Mouse (Mus musculus) midbrain, embryonic 12.5 days (tissue): ENCODE measurements at regions not wholly inside any gene's neighbourhood (a gene's known extent, or its start where the extent isn't known, plus 50 kb on each side); places are given as distances from the start of the nearest gene placed in this dataset.
A peak's percentile ranks its signal among the peaks of the same experiment; 100 is the strongest.

Source experiments
- ATAC-seq: fragments of 200-750 bp; cut with Nextera tagmentation; 2 replicates; pipeline ENCODE4 v1.8.0; 2017; ENCODE audit warnings: low read depth, moderate TSS enrichment, moderate library complexity; ENCODE audit not compliant: low FRiP score
- H3K27ac ChIP-seq: fragments of 300-500 bp; sonication (generic); replicated peaks from 2 replicates; pipeline ENCODE4 v1.5.1; 2016; ENCODE audit warnings: mild to moderate bottlenecking
- H3K27me3 ChIP-seq: fragments of 300-500 bp; sonication (generic); 2 replicates; pipeline ENCODE4 v1.6.1; 2016; ENCODE audit warnings: mild to moderate bottlenecking
- H3K36me3 ChIP-seq: fragments of 300-500 bp; sonication (generic); 2 replicates; pipeline ENCODE4 v1.6.1; 2016
- H3K4me1 ChIP-seq: fragments of 300-500 bp; sonication (generic); 2 replicates; pipeline ENCODE4 v1.6.1; 2016
- H3K4me2 ChIP-seq: fragments of 300-500 bp; sonication (generic); replicated peaks from 2 replicates; pipeline ENCODE4 v1.6.1; 2016; ENCODE audit warnings: mild to moderate bottlenecking, moderate library complexity
- H3K4me3 ChIP-seq: fragments of 300-500 bp; sonication (generic); 2 replicates; pipeline ENCODE4 v1.5.1; 2016; ENCODE audit warnings: mild to moderate bottlenecking
- H3K9ac ChIP-seq: fragments of 300-500 bp; sonication (generic); replicated peaks from 2 replicates; pipeline ENCODE4 v1.6.1; 2016; ENCODE audit warnings: mild to moderate bottlenecking, moderate library complexity
- H3K9me3 ChIP-seq: fragments of 300-500 bp; sonication (generic); 2 replicates; pipeline ENCODE4 v1.6.1; 2016; ENCODE audit warnings: mild to moderate bottlenecking
- WGBS: fragments of 180-500 bp; shearing (Covaris S2); methylation state at CpG from one replicate; pipeline ENCODE4 v1.1.7; 2016; 5-methylcytosine and 5-hydroxymethylcytosine counted together

DNA sequence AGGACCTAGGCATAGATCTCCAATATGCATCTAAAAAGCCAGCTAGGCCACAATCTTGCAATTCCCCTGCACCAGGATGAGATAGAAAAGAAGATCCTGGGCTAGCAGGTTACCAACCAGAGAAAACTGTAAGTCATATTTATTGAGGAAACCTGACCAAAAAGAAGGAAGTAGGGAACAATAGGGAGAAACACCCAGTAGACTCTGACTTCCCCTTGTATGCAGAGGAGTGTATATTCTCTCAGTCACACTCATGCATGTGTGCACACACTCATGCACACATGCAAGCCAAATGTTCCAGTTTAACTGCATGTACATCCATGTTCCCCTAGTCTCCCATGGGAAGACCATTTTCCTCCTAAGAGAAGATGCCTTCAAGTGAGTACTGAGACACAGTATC, 184.9 kb upstream of the Negr1 start:
- Histone ChIP-seq H3K9me3 (no peaks in the 10 kb centered on the region), H3K27ac (no peak overlapping the region), H3K4me3 (no peak overlapping the region), H3K9ac (no peak overlapping the region), H3K4me2 (no peak overlapping the region), H3K4me1 (no peaks in the 10 kb centered on the region), H3K27me3 (no peaks in the 10 kb centered on the region), H3K36me3 (no peaks in the 10 kb centered on the region)
- no peak for ATAC-seq

DNA sequence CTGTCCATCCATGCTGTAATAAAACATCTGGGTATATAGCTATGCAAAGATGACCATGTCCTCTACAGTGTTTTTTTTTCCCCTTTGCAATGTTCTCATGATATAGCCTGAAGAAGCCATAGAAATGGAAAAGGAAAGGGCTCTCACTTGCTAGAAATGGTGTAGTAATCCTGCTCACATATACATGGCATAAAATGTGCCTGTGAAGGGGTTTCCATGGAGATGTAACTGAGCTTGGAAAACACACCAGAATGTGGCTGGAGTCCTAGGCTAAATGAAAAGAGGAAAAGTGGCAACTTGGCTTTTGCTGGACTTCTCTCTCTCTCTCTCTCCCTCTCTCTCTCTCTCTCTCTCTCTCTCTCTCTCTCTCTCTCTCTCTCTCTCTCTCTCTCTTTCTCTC, 178.7 kb upstream of the Negr1 start:
- Histone ChIP-seq H3K27me3 (no peaks in the 10 kb centered on the region), H3K9ac (no peak overlapping the region), H3K9me3 (no peaks in the 10 kb centered on the region), H3K4me2 (no peak overlapping the region), H3K4me3 (no peak overlapping the region), H3K4me1 (no peaks in the 10 kb centered on the region), H3K36me3 (no peaks in the 10 kb centered on the region), H3K27ac (no peak overlapping the region)
- no peak for ATAC-seq

- no peak for ATAC-seq
- WGBS: 85% methylated on average over 3 of the region's 3 CpGs
Measured at GRCm38 (mm10) chr3:156406136-156406535, 155.5 kb upstream of the Negr1 start.

DNA sequence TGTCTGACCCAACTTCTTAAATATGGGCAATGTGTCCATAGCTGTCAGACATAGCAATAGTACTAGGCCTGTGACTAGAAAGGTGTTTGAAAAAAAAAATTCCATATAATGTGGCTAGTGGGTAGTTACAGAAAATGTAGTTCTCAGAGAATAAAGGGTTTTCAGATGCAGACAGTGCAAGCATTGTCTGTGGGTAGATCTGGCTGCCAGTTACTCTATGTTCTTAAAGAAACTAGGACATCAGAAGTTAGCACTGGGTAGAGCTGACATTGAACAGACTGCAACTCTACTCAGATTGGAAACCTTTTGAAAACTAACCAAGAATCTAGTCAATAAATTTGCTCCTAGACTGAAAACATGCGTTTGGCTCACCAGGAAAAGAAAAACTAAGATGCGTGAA, 154.5 kb upstream of the Negr1 start:
- no peaks in the 10 kb centered on the region for H3K27me3 ChIP-seq
- no peak overlapping the region for H3K9ac ChIP-seq
- ATAC-seq: no peak
- H3K36me3 ChIP-seq: no peaks in the 10 kb centered on the region
- 84% methylated on average over 2 of the region's 2 CpGs for WGBS
- no peak overlapping the region for H3K27ac ChIP-seq
- no peak overlapping the region for H3K4me3 ChIP-seq
- no peaks in the 10 kb centered on the region for H3K9me3 ChIP-seq
- H3K4me1 ChIP-seq: no peaks in the 10 kb centered on the region
- no peak overlapping the region for H3K4me2 ChIP-seq

More at GRCm38 (mm10) chr3:156406136-156406535, 155.5 kb upstream of the Negr1 start:
- no peaks in the 10 kb centered on the region for H3K36me3 ChIP-seq
- H3K27me3 ChIP-seq: no peaks in the 10 kb centered on the region
- no peaks in the 10 kb centered on the region for H3K4me1 ChIP-seq
- no peaks in the 10 kb centered on the region for H3K9me3 ChIP-seq
- no peak overlapping the region for H3K4me3 ChIP-seq
- H3K4me2 ChIP-seq: no peak overlapping the region
- no peak overlapping the region for H3K9ac ChIP-seq
- H3K27ac ChIP-seq: no peak overlapping the region

DNA sequence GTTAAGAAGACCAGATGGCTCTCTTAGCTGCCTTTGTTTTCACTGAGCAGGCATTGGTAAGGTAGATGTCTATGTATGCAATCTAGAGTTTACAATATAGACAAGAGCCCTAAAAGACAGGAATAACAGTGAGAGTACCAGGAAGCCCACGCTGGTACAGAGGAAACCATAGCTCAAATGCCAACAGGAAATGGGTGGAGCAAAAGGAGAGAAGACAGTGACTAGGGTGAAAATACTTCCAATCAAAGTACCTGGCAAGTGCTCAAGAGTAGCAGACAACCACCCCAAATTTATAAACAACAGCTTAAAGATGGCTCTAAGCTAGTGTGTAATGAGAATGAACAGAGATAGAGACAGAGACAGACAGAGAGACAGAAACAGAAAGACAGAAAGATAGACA, 151.5 kb upstream of the Negr1 start:
- Histone ChIP-seq H3K9ac (no peak overlapping the region), H3K27me3 (no peaks in the 10 kb centered on the region), H3K36me3 (no peaks in the 10 kb centered on the region), H3K4me1 (no peaks in the 10 kb centered on the region), H3K4me2 (no peak overlapping the region), H3K9me3 (no peaks in the 10 kb centered on the region), H3K27ac (no peak overlapping the region), H3K4me3 (no peak overlapping the region)
- 79% methylated on average over 1 of the region's 1 CpGs for WGBS
- ATAC-seq: no peak

DNA sequence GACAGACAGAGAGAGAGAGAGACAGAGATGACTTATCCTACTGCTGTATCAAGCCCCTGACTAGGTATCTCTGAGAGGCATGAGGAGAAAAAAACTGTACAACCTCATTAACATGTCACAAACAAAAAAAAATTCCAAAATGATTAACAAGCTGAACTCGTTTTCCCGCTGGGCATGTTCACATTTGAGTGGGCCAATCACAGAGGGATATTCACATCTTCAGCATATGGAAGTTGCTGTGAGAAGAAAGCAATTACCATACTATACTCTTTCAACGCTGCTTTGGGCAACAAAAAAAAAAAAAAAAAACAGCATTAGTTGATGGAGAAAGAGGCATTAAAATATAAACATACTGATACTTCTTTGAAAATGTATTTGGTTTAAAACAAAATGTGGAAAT, 148.8 kb upstream of the Negr1 start:
- Histone ChIP-seq H3K9me3 (no peaks in the 10 kb centered on the region), H3K9ac (no peak overlapping the region), H3K4me2 (no peak overlapping the region), H3K4me3 (no peak overlapping the region), H3K27me3 (no peaks in the 10 kb centered on the region), H3K36me3 (no peaks in the 10 kb centered on the region), H3K4me1 (no peaks in the 10 kb centered on the region), H3K27ac (no peak overlapping the region)
- 81% methylated on average over 3 of the region's 3 CpGs for WGBS
- ATAC-seq: no peak

DNA sequence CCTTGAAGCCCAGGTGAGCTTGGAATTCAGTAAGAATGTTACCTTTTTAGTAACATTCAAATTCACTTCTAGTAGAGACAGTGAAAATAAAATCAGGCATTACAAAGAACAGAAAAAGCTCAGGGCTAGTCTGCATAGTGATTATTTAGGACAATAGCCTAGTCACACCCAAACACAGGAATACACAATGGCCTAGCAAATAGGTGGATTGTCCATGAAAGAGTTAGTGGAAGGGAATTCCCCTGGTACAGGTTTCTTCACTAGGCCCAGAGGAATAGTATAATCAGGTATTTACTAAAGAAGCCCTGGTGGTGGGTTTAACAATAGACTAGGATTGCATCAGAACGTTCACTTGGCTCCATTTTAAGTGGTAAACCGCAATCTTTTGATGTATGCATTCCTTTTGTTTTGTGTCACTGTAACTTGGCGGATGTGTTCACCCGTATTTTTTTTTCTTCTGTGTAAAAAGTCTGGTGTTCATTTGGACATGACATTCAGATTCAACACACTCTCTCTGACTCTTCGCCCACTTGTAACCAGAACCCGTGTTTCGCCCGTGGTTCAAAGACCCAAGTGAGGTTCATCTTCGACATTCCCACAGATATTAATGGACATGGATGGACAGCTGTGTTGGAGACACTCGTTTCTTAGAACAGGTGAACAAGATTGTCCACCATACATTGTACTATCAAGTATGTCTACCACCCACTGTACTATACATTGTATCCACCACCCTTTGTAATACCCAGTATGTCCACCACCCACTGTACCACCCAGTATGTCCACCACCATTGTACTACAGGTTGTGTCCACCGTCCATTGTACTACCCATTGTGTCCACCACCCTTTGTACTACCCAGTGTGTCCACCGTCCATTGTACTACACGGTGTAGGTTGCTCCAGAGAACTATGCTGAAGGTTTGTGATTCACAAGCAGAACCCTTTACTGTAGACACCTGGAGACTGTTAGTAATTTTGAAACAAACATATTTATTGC, 146.9 kb upstream of the Negr1 start:
- WGBS: 91% methylated on average over 13 of the region's 13 CpGs
- Histone ChIP-seq H3K27me3 (no peaks in the 10 kb centered on the region), H3K9me3 (no peaks in the 10 kb centered on the region), H3K9ac (no peak overlapping the region), H3K36me3 (no peaks in the 10 kb centered on the region), H3K4me1 (no peaks in the 10 kb centered on the region), H3K4me3 (no peak overlapping the region), H3K4me2 (no peak overlapping the region), H3K27ac (no peak overlapping the region)
- peak; percentile 44; the same call in 1 of the 2 replicates for ATAC-seq

DNA sequence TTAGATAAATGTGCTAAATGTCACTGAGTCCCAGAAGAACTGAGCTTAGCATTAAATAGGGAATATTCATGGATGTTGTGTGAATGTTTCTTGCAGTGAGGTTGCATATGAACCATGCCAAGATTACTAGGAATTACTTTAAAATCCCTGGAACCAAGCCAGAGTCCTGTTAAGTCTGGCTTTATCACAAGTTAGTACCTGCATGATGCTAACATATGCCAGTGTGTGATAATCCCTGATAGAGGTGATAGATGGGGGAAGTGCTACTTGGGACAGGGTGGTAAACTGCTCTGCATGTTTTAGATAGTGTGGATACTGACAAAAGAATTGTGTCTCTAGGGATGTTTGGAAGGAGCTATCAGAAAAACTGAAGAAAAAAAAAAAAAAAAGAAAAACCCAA, 143.5 kb upstream of the Negr1 start:
- H3K4me2 ChIP-seq: no peak overlapping the region
- no peak for ATAC-seq
- H3K9me3 ChIP-seq: no peaks in the 10 kb centered on the region
- H3K4me3 ChIP-seq: no peak overlapping the region
- no peaks in the 10 kb centered on the region for H3K27me3 ChIP-seq
- no peaks in the 10 kb centered on the region for H3K4me1 ChIP-seq
- no peaks in the 10 kb centered on the region for H3K36me3 ChIP-seq
- no peak overlapping the region for H3K27ac ChIP-seq
- H3K9ac ChIP-seq: no peak overlapping the region

DNA sequence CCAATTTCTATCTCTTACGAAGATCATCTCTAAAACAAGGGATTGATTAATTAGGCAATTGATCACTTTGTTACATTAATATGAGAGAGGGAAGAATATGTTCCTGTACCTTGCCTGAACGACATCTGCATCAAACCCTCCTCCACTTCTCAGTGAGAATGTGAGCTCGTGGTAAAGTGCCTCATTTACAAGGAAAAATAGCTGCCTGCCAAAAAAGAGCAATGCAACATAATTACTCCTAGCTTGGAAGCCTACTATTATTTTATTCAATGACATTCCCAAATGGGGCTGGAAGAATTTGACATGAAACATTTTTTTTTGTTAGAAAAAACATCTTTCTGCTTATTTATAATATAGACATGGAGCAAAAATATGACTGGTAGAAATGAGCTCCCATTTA, 138.5 kb upstream of the Negr1 start:
- no peaks in the 10 kb centered on the region for H3K27me3 ChIP-seq
- H3K9ac ChIP-seq: no peak overlapping the region
- H3K4me1 ChIP-seq: no peaks in the 10 kb centered on the region
- no peaks in the 10 kb centered on the region for H3K36me3 ChIP-seq
- H3K4me3 ChIP-seq: no peak overlapping the region
- H3K9me3 ChIP-seq: 0 out of 2 replicates have a peak, but pooled peaks cover 2% of the 10 kb centered on the region
- WGBS: 67% methylated on average over 3 of the region's 3 CpGs
- no peak overlapping the region for H3K27ac ChIP-seq
- no peak overlapping the region for H3K4me2 ChIP-seq
- ATAC-seq: no peak

DNA sequence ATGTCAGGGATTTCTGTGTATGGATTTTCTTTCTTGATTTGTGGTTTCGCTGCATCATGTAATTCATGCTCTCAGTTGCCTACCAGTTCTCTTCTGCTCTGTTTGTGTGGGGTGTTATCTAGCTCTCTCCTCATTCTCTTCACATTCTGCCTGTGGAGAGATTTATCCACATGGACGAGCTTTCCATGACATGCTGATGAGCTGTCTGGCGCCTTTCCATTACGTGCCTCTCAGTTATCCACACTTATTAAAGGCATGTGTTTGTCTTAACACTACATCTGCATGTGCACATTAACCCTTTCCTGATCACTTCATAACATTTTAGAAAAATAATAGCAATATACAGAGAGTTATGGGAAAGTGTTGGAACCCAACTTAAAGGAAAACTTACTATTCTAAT, 106.6 kb upstream of the Negr1 start:
- WGBS: 54% methylated on average over 4 of the region's 4 CpGs
- Histone ChIP-seq H3K4me1 (no peaks in the 10 kb centered on the region), H3K9ac (no peak overlapping the region), H3K27me3 (no peaks in the 10 kb centered on the region), H3K36me3 (no peaks in the 10 kb centered on the region), H3K4me3 (no peak overlapping the region), H3K27ac (no peak overlapping the region), H3K9me3 (no peaks in the 10 kb centered on the region), H3K4me2 (no peak overlapping the region)
- ATAC-seq: no peak

DNA sequence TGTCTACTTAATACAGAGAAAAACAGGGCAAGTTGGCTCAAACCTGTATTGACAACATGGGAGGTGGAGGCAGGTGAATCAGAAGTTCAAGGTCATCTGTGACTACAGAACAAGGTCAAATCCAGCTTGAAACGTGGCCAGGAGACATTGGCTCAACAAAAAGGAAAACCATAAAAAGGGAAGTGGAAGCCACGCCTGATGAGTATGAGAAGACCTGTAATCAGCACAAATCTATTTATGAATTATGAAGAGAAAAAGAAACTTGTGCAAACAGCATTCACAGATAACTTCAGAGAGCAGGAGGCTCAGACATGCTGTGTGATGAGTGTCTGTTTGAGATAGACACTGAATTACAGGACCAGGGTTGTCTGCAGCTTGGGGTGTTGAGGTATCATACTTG, 98.3 kb upstream of the Negr1 start:
- no peak for ATAC-seq
- Histone ChIP-seq H3K4me1 (no peaks in the 10 kb centered on the region), H3K27ac (no peak overlapping the region), H3K4me3 (no peak overlapping the region), H3K9me3 (no peaks in the 10 kb centered on the region), H3K4me2 (no peak overlapping the region), H3K9ac (no peak overlapping the region), H3K36me3 (no peaks in the 10 kb centered on the region), H3K27me3 (no peaks in the 10 kb centered on the region)
- 73% methylated on average over 2 of the region's 2 CpGs for WGBS

GRCm38 (mm10) chr3:156465601-156466000, 96.0 kb upstream of the Negr1 start:
- Histone ChIP-seq H3K9me3 (no peaks in the 10 kb centered on the region), H3K27me3 (no peaks in the 10 kb centered on the region), H3K4me1 (no peaks in the 10 kb centered on the region), H3K36me3 (no peaks in the 10 kb centered on the region), H3K27ac (no peak overlapping the region), H3K4me2 (no peak overlapping the region), H3K4me3 (no peak overlapping the region), H3K9ac (no peak overlapping the region)
- WGBS: 87% methylated on average over 5 of the region's 5 CpGs
- ATAC-seq: no peak

DNA sequence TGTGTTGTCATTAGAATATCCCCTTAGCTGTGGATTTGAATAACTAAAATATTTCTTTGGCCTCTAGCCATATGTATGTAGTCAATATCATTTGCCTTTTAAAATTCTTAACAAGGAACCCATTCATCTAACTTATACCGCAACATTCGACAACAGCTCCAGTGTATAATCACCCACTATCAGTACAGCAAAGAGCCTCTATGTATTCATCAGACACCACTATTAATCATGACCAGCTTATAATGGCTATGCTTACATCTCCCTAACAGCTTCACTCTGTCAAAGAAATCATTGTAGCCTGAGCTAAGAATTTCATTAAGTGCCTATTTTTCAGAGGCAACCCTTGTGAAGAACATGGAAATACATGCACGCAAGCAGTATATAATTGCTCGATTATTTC, 88.9 kb upstream of the Negr1 start:
- Histone ChIP-seq H3K4me2 (no peak overlapping the region), H3K27me3 (no peaks in the 10 kb centered on the region), H3K9ac (no peak overlapping the region), H3K4me1 (no peaks in the 10 kb centered on the region), H3K36me3 (no peaks in the 10 kb centered on the region), H3K9me3 (no peaks in the 10 kb centered on the region), H3K27ac (no peak overlapping the region), H3K4me3 (no peak overlapping the region)
- ATAC-seq: no peak
- WGBS: 89% methylated on average over 4 of the region's 4 CpGs
